Mouse (Mus musculus) lung, adult 10 weeks (tissue): ENCODE measurements around the gene Rrad. TPM values are rescaled to one million over a fixed set of nuclear protein-coding genes. Genes with fewer than 3 reads are reported as not detected.

Source experiments
- polyA plus RNA-seq: library from polyadenylated mRNA; stranded (reverse); fragments of 350-450 nt; fragmentation: Illumina TruSeq; extraction: RNeasy Lipid Tissue Mini Kit (QIAGEN cat#74804); gene quantifications from one replicate; pipeline ENCODE4 v1.2.3, GENCODE M21; 2014; ENCODE audit warnings: low read depth, low replicate concordance; ENCODE audit not compliant: insufficient read depth

Rrad gene
- polyA plus RNA-seq = 9.6 TPM

GRCm38 (mm10) chr8:104630981-104631663 is at the start of gene Rrad:
Rrad (minus strand) TSS chr8:104631327.

DNA sequence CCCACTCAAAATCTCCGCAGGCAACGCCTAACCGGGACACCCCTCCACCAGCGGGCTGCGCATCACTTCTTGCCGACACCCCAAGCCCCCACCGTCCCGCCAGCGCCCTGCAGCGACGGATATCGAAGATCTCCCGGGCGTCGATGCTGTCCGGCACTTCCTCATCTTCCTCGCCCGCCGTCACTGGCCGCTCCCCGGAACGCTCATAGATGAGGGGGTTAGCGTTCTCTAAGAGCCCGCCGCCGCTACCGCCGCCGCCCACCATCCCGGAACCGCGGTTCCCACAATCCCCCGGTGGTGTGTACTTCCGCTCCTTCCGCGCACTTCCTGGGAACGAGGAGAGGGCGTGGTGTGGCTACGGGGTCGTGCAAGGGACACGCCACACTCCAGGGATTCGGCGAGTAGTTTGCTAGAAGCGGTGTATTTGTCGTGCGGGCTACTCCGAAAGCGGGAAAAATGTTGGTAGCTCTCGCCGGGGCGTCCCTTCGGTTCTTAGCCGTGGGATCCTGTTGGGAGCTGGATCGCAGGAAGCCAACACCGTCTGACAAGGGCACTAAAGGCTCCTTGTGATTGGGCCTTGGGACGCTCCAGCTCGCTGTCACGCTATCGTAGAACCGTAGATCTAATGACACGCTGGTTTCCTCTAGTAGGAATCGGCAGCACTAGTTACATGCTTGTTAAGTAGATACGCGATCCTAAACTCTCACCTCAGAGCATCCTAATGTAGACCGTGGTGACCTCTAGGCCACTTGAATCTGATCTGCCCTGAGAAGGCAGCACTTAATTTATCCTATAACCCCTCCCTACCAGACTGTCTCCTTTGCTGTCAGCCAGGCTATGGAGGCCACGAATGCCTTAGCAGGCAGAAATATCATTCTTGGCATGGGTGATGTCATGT is 10.5 kb upstream of the Rrad start, which contains the start of gene Ciao2b:
Ciao2b (minus strand) TSS at position 540 of the 898 bp plus-strand sequence.

GRCm38 (mm10) chr8:104624161-104624560 is 7.0 kb downstream of the Rrad start, which contains the start of gene Cdh16:
Cdh16 (minus strand) TSS chr8:104624396.

GRCm38 (mm10) chr8:104591133-104591834 is 39.8 kb downstream of the Rrad start, which contains the start of gene Pdp2:
Pdp2 (plus strand) TSS chr8:104591451.

Other genes starting within 250 kb of the Rrad start
- gene Cmtm4, start 235.5 kb downstream of the Rrad start, polyA plus RNA-seq = 10.2 TPM
- 29.5 TPM for gene Dync1li2, start 188.3 kb downstream of the Rrad start, polyA plus RNA-seq
- 0.15 TPM for gene Terb1, start 121.4 kb downstream of the Rrad start, polyA plus RNA-seq
- 34.0 TPM for gene Nae1, start 96.7 kb downstream of the Rrad start, polyA plus RNA-seq
- 0.70 TPM for gene Car7, start 96.6 kb downstream of the Rrad start, polyA plus RNA-seq
- gene Pdp2, start 39.9 kb downstream of the Rrad start, polyA plus RNA-seq = 2.4 TPM
- gene Cdh16, start 6.9 kb downstream of the Rrad start, polyA plus RNA-seq = 3.8 TPM
- gene Ciao2b, start 10.6 kb upstream of the Rrad start, polyA plus RNA-seq = 41.7 TPM
- gene Ces2a, start 102.7 kb upstream of the Rrad start, polyA plus RNA-seq = not detected
- gene Ces2b, start 200.2 kb upstream of the Rrad start, polyA plus RNA-seq = 1.3 TPM
- gene Ces2c, start 215.7 kb upstream of the Rrad start, polyA plus RNA-seq = 0.38 TPM